Mouse (Mus musculus): ENCODE results near the gene Gm15557. TPM values are rescaled to one million over a fixed set of nuclear protein-coding genes. Genes with fewer than 3 reads are reported as not detected.

Gm15557 gene
- polyA plus RNA-seq (2015; fragmentation: Nextera tagmentation; extraction: Ambion mirVana): not detected in 2 replicates

DNA sequence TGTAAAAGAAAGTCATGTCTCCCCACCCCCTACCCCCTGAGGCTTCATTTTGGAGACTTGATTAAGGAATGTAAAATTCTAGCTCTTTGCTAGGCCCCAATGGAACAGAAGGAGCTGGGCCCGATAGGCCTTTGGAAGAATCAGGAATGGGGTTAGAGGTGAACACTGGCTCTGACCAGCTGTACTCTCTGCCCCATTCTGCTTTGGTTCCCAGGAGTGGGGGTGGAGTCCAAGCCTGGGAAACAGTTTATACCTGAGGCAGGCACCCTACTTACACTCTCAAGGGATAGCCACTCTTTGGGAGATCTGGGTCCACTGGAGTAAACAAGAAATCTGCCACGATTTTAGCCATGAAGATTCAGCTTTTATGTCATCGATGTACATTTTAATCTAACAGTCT, at the start of gene Gm15557:
TSS of gene Gm15557 (plus strand) at position 48 of the 400 bp plus-strand sequence.
- no peak for DNase-seq (ENCODE audit: low spot score)
- Histone ChIP-seq H3K27me3 (ENCODE audit: control insufficient read depth, insufficient read depth, low read length) (no peaks in the 10 kb centered on the region), H3K27ac (replicated peaks) (no peak within 1 kb of the TSS), H3K9ac (ENCODE audit: low read length) (no peak within 1 kb of the TSS), H3K9me3 (ENCODE audit: control insufficient read depth, low read length) (no peaks in the 10 kb centered on the region), H3K4me3 (ENCODE audit: low read depth, low read length) (no peak within 1 kb of the TSS), H3K4me2 (replicated peaks; ENCODE audit: low read depth) (no peak within 1 kb of the TSS), H3K36me3 (ENCODE audit: control insufficient read depth, insufficient read depth, low read length) (no peaks in the 10 kb centered on the region), H3K4me1 (replicated peaks; ENCODE audit: control insufficient read depth, insufficient read depth) (peaks cover 2% of the 10 kb centered on the region; the same call in 1 of the 2 replicates)
- 91% methylated on average over 3 of the region's 3 CpGs for WGBS
- TF ChIP-seq EP300 (optimal IDR thresholded peaks at IDR 0.05): no peak
- TF ChIP-seq CTCF (IDR thresholded peaks at IDR 0.05; ENCODE audit: low read depth): no peak
- no peak for ATAC-seq (ENCODE audit: low FRiP score, low TSS enrichment)

DNA sequence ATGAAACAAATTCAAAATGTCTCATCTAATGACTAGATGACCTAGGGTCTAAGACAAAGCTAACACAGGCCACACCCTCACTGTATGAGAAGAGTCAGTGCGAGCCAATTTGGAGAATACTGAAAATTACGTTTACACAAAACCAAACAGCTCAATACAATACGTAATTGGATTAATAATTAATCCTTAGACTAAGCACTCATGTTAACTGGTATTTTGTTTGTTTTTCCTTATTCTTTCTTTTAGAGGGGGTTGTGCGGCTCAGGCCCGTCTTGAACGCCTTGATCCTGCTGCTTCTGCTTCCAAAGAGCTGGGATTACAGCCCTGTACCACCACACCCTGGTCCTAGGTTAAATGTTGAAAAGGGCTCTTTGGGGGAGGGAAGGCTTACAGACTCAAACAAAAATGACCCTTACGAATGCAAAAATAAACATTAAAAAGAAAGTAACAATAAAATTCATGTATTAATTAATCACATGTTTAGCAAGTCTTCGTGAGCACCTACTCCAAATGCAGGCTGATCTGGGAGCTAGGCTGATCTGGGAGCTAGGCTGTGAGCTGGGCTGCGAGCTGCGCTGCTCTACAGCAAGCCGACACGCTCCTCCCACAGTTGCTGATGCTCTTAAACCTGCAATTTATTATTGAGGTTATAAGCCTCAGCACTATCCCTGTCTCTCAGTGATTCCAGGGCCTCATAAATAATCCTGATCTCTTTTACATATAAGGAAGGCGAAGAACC, 46.1 kb upstream of the Gm15557 start:
- peaks cover 2% of the 10 kb centered on the region; the same call in 1 of the 2 replicates for H3K4me1 ChIP-seq (replicated peaks; ENCODE audit: control insufficient read depth, insufficient read depth)
- 51% methylated on average over 13 of the region's 13 CpGs for WGBS
- H3K36me3 ChIP-seq (ENCODE audit: control insufficient read depth, insufficient read depth, low read length): no peaks in the 10 kb centered on the region
- no peaks in the 10 kb centered on the region for H3K9me3 ChIP-seq (ENCODE audit: control insufficient read depth, low read length)
- TF ChIP-seq EP300 (optimal IDR thresholded peaks at IDR 0.05): no peak
- TF ChIP-seq CTCF (IDR thresholded peaks at IDR 0.05; ENCODE audit: low read depth): no peak
- ATAC-seq (ENCODE audit: low FRiP score, low TSS enrichment) (peak; percentile 56), DNase-seq (ENCODE audit: low spot score) (no peak)
- no peak overlapping the region for H3K4me2 ChIP-seq (replicated peaks; ENCODE audit: low read depth)
- H3K27me3 ChIP-seq (ENCODE audit: control insufficient read depth, insufficient read depth, low read length): no peaks in the 10 kb centered on the region
- no peak overlapping the region; the same call in 1 of the 2 replicates for H3K9ac ChIP-seq (ENCODE audit: low read length)
- peak overlapping the region; percentile 49 for H3K27ac ChIP-seq (replicated peaks)
- no peak overlapping the region for H3K4me3 ChIP-seq (ENCODE audit: low read depth, low read length)

DNA sequence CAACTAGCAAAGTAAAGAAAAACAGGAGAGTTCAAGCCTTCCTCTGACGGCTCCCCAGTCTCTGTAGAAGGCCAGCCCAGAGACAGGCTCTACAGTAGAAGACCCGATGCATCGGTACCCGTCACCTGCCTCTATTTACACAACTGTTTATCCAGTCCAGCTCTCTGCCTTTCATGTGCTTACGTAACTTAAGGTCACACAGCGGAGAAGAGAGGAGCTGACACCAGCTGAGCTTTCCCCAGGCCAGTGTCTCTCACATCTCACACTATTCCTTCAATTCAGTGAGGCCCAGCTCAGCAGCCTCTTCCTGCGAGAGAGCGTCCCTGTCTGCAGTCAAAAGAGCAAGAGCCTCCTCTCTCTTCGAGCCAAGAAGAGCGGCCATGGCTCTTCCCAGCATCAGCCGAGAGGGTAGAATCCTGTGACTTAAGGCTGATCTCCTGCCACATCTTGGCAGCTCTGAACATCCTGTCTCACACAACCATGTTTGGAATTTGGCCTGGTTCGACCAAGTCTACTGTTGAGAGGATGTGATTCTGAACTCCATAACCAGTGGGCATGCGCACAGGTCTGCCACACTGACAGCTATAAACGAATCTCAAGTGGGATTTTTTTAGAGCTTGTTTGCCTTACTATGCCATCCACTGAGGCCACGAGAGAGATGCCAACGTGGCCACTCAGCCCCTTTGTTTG, 45.3 kb upstream of the Gm15557 start:
- no peaks in the 10 kb centered on the region for H3K27me3 ChIP-seq (ENCODE audit: control insufficient read depth, insufficient read depth, low read length)
- WGBS: 55% methylated on average over 16 of the region's 16 CpGs
- no peak overlapping the region for H3K4me3 ChIP-seq (ENCODE audit: low read depth, low read length)
- no peaks in the 10 kb centered on the region for H3K9me3 ChIP-seq (ENCODE audit: control insufficient read depth, low read length)
- DNase-seq (ENCODE audit: low spot score) (no peak), ATAC-seq (ENCODE audit: low FRiP score, low TSS enrichment) (no peak; the same call in 1 of the 2 replicates)
- TF ChIP-seq EP300 (optimal IDR thresholded peaks at IDR 0.05) (no peak), CTCF (IDR thresholded peaks at IDR 0.05; ENCODE audit: low read depth) (no peak)
- peak overlapping the region; percentile 49 for H3K27ac ChIP-seq (replicated peaks)
- H3K4me2 ChIP-seq (replicated peaks; ENCODE audit: low read depth): no peak overlapping the region
- no peak overlapping the region; the same call in 1 of the 2 replicates for H3K9ac ChIP-seq (ENCODE audit: low read length)
- peaks cover 2% of the 10 kb centered on the region; the same call in 1 of the 2 replicates for H3K4me1 ChIP-seq (replicated peaks; ENCODE audit: control insufficient read depth, insufficient read depth)
- no peaks in the 10 kb centered on the region for H3K36me3 ChIP-seq (ENCODE audit: control insufficient read depth, insufficient read depth, low read length)

DNA sequence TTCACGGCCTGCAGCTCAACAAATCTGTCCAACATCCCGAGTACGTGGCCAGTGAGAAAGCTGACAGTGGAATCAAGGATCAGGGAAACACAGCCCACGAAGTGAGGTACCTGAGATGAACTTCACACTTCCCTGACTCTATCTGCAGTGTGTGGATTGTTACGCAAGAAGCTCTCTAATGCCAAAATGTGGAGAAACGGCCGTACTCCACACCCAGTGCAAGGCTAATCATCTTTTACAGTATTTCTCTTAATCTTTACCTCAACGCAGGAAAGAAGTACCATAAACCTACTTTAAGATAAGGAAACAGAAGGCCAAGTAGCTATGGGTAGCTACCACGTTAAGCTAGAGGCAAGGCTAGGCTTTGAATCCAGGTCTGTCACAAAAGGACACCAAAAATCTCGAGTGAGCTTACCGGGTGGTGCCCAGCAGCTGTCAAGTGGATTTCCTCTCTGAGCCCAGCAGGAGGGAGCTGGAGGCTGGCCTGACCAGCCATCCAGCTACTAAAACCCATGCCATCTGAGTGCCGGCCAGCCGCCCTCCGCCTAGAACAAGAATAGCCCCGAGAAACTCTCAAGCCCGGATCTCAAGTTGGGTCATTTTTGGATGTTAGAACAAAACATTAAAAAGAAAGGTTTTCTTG, 37.4 kb upstream of the Gm15557 start:
- 0 out of 2 replicates have a peak, but pooled peaks cover 3% of the 10 kb centered on the region for H3K36me3 ChIP-seq (ENCODE audit: control insufficient read depth, insufficient read depth, low read length)
- no peak for ATAC-seq (ENCODE audit: low FRiP score, low TSS enrichment)
- H3K9me3 ChIP-seq (ENCODE audit: control insufficient read depth, low read length): no peaks in the 10 kb centered on the region
- no peak for TF ChIP-seq EP300 (optimal IDR thresholded peaks at IDR 0.05)
- TF ChIP-seq CTCF (IDR thresholded peaks at IDR 0.05; ENCODE audit: low read depth): no peak
- no peak overlapping the region for H3K27ac ChIP-seq (replicated peaks)
- no peak overlapping the region; the same call in 1 of the 2 replicates for H3K9ac ChIP-seq (ENCODE audit: low read length)
- no peak overlapping the region for H3K4me3 ChIP-seq (ENCODE audit: low read depth, low read length)
- no peak for DNase-seq (ENCODE audit: low spot score)
- H3K27me3 ChIP-seq (ENCODE audit: control insufficient read depth, insufficient read depth, low read length): no peaks in the 10 kb centered on the region
- 79% methylated on average over 16 of the region's 16 CpGs for WGBS
- no peak overlapping the region for H3K4me2 ChIP-seq (replicated peaks; ENCODE audit: low read depth)
- H3K4me1 ChIP-seq (replicated peaks; ENCODE audit: control insufficient read depth, insufficient read depth): no peaks in the 10 kb centered on the region

DNA sequence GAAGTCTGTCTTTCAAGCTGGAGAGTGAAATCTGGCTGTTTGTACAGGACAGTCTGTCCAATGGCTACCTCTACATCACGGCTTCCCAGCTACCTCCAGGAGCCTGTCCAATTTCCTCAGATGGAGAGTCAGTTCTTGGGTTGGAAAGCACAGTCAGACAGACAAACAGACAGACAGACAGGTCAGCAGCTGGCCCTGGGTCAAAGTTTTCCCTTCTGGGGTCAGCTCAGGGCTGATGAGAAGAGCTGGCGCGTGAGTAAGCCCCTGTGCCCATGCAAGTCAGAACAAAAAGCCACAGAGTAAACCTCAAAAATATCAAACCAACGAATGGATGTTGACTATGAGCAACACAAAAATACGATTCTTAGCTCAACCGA, 36.9 kb upstream of the Gm15557 start:
- 89% methylated on average over 6 of the region's 6 CpGs for WGBS
- H3K36me3 ChIP-seq (ENCODE audit: control insufficient read depth, insufficient read depth, low read length): 0 out of 2 replicates have a peak, but pooled peaks cover 3% of the 10 kb centered on the region
- H3K27me3 ChIP-seq (ENCODE audit: control insufficient read depth, insufficient read depth, low read length): no peaks in the 10 kb centered on the region
- no peaks in the 10 kb centered on the region for H3K4me1 ChIP-seq (replicated peaks; ENCODE audit: control insufficient read depth, insufficient read depth)
- TF ChIP-seq EP300 (optimal IDR thresholded peaks at IDR 0.05) (no peak), CTCF (IDR thresholded peaks at IDR 0.05; ENCODE audit: low read depth) (no peak)
- H3K9me3 ChIP-seq (ENCODE audit: control insufficient read depth, low read length): no peaks in the 10 kb centered on the region
- no peak for DNase-seq (ENCODE audit: low spot score)
- H3K27ac ChIP-seq (replicated peaks): no peak overlapping the region
- no peak overlapping the region; the same call in 1 of the 2 replicates for H3K9ac ChIP-seq (ENCODE audit: low read length)
- ATAC-seq (ENCODE audit: low FRiP score, low TSS enrichment): no peak
- H3K4me3 ChIP-seq (ENCODE audit: low read depth, low read length): no peak overlapping the region
- H3K4me2 ChIP-seq (replicated peaks; ENCODE audit: low read depth): no peak overlapping the region

Measured in stomach, postnatal 0 days (tissue).